Mouse (Mus musculus): ENCODE data around the gene Tatdn3. TPM values are rescaled to one million over a fixed set of nuclear protein-coding genes. Genes with fewer than 3 reads are reported as not detected.
"Not testable (repeated sequence)": the region's sequence is repeated elsewhere in the genome, so short reads cannot be mapped to it uniquely, and the experiment has no call there.

Tatdn3 gene
- polyA plus RNA-seq, 1 experiment from 2014 or later, result 17.7 TPM

DNA sequence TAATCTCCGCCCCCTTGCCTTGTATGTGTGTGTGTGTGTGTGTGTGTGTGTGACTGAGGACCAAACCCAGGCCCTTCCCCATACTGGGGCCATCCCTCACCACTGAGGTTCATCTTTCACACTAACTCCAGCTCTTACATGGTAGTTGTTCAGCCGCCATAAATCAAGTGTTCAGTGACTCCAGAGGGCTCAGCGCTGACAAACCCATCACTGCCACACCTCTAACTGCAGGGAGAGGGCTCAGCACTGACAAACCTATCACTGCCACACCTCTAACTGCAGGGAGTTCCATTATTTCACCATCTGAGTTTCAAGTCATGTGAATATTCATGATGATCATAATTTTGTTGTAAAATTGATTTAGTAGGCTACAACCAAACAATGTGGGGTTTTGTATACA lies 9.2 kb downstream of the Tatdn3 start:
- no peaks in the 10 kb centered on the region for H3K36me3 ChIP-seq
- H3K4me3 ChIP-seq, result no peak overlapping the region
- ATAC-seq (ENCODE audit: insufficient number of reproducible peaks, insufficient read depth, low FRiP score, low TSS enrichment), result no peak
- no peaks in the 10 kb centered on the region for H3K27me3 ChIP-seq
- no peaks in the 10 kb centered on the region for H3K9me3 ChIP-seq
- H3K27ac ChIP-seq, result no peak overlapping the region
- H3K4me1 ChIP-seq, result no peaks in the 10 kb centered on the region
- H3K9ac ChIP-seq, result no peak overlapping the region
- H3K4me2 ChIP-seq (replicated peaks), result no peak overlapping the region
- 84% methylated on average over 3 of the region's 3 CpGs for WGBS

DNA sequence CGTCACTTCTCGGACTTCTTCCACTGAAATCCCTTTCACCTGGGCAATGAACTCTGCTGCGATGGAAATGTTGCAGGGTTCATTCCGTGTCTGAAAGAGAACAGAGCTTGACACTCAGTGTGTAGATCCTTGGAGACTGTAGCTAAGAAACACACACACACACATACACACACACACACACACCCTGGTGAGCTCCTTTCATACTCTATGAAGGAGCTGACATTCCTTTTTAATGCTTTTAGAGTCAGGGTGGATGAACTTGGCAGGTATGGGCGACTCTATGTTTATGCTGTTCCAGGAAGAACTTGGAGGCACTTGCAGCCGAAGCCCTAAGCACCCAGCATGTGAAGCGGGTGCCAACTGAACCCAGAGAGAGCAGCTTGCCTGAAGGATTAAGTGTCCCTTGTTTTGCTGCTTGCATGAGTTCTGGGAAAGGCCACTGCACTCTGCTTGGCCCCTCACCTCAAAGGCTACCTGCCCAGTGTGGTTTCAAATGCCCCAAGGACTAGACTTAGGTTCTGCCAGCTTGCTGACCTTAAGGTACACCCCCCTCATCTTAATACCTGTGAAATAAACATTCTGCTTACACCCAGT lies 16.4 kb downstream of the Tatdn3 start:
- Histone ChIP-seq H3K4me1 (no peaks in the 10 kb centered on the region), H3K27ac (no peak overlapping the region), H3K9ac (no peak overlapping the region), H3K27me3 (no peaks in the 10 kb centered on the region), H3K4me3 (no peak overlapping the region), H3K4me2 (replicated peaks) (no peak overlapping the region), H3K36me3 (no peaks in the 10 kb centered on the region), H3K9me3 (no peaks in the 10 kb centered on the region)
- 67% methylated on average over 7 of the region's 7 CpGs for WGBS
- no peak for ATAC-seq (ENCODE audit: insufficient number of reproducible peaks, insufficient read depth, low FRiP score, low TSS enrichment)

DNA sequence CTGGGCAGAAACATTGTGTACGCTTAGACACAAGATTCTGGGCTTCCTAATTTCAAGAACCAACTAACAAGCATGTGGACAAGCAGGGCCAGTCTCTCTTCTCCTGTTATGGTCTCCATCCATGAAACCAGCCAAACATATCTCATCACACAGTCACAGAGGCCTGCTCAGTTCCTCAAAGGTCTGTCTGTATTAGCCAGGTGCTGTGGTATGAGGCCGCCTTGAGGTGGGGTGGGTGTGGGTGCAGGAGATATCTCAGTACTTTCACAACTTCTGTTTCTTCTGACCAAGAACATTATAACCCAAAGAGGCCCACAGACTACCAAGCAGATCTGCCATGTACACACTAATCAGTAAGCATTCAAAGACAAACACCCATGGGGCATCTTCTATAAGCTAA lies 17.5 kb downstream of the Tatdn3 start:
- Histone ChIP-seq H3K36me3 (no peaks in the 10 kb centered on the region), H3K4me2 (replicated peaks) (no peak overlapping the region), H3K27ac (no peak overlapping the region), H3K4me3 (no peak overlapping the region), H3K4me1 (no peaks in the 10 kb centered on the region), H3K9me3 (no peaks in the 10 kb centered on the region), H3K9ac (no peak overlapping the region), H3K27me3 (no peaks in the 10 kb centered on the region)
- ATAC-seq (ENCODE audit: insufficient number of reproducible peaks, insufficient read depth, low FRiP score, low TSS enrichment), result no peak
- 94% methylated on average over 2 of the region's 2 CpGs for WGBS

DNA sequence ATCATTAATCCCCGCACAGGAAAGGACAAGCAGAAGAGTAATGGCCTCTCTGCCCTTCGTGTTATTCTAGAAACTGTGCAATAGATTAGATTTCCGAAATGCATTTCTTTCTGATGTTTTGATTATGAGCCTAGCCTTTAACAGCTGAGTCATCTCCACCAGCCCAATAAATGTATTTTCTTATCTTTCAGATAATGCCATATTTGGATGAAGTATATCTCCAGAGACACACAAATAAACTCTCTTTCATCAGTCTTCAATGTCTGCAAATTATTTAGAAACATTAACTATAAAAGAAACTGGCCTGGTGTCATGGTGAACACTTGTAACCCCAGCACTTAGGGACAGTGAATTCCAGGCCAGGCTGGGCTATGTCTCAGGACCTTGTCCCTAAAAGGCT lies 20.0 kb downstream of the Tatdn3 start:
- WGBS, result 78% methylated on average over 3 of the region's 3 CpGs
- Histone ChIP-seq H3K4me2 (replicated peaks) (no peak overlapping the region), H3K9ac (no peak overlapping the region), H3K27me3 (no peaks in the 10 kb centered on the region), H3K4me3 (no peak overlapping the region), H3K36me3 (no peaks in the 10 kb centered on the region), H3K9me3 (no peaks in the 10 kb centered on the region), H3K4me1 (no peaks in the 10 kb centered on the region), H3K27ac (no peak overlapping the region)
- no peak for ATAC-seq (ENCODE audit: insufficient number of reproducible peaks, insufficient read depth, low FRiP score, low TSS enrichment)

DNA sequence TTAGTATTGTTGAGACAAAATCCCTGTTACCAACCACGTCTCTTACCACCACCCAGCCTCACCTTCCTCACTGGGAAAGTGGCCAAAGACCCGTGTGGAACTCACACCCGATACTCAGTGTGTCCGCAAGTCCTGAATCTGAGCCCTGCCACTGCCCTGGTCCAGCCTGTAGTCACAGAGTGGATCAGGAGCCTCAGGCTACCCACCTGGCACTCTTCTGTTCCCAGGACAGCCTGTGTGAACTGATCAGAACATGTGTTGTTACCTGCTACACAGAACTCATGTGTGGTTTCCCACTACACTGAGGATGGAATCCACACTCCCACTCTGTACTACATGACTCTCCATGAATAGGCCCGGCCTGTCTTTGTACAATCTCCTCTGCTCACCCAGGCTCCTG lies 20.6 kb downstream of the Tatdn3 start:
- Histone ChIP-seq H3K27me3 (no peaks in the 10 kb centered on the region), H3K4me2 (replicated peaks) (no peak overlapping the region), H3K4me1 (no peaks in the 10 kb centered on the region), H3K36me3 (no peaks in the 10 kb centered on the region), H3K9ac (no peak overlapping the region), H3K4me3 (no peak overlapping the region), H3K27ac (no peak overlapping the region), H3K9me3 (no peaks in the 10 kb centered on the region)
- ATAC-seq (ENCODE audit: insufficient number of reproducible peaks, insufficient read depth, low FRiP score, low TSS enrichment), result no peak
- WGBS, result 84% methylated on average over 5 of the region's 5 CpGs

- H3K4me3 ChIP-seq, result no peak overlapping the region
- H3K4me1 ChIP-seq, result no peaks in the 10 kb centered on the region
- no peak for ATAC-seq (ENCODE audit: insufficient number of reproducible peaks, insufficient read depth, low FRiP score, low TSS enrichment)
- no peaks in the 10 kb centered on the region for H3K27me3 ChIP-seq
- H3K27ac ChIP-seq, result no peak overlapping the region
- no peaks in the 10 kb centered on the region for H3K36me3 ChIP-seq
- no peak overlapping the region for H3K4me2 ChIP-seq (replicated peaks)
- H3K9me3 ChIP-seq, result no peaks in the 10 kb centered on the region
- no peak overlapping the region for H3K9ac ChIP-seq
Measured at GRCm38 (mm10) chr1:191041352-191041751, 21.4 kb downstream of the Tatdn3 start.

DNA sequence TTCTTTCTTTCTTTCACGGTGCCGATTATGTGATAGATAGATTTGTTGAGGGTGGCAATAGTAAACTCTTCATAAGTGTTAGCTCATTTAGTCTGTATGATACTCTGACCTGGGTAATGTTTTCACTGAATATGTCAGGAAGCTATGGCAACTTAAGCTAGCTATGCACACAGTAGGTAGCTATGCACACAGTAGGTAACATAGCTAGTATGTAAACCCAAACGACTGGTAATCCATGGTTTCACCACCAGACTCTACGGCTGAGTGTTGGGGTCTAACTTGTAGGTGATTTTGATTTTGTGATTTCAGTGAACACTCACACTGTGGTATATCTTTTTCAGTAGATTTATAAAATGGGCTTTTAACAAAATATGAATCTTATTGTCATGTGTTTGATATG lies 24.7 kb downstream of the Tatdn3 start:
- no peak overlapping the region for H3K9ac ChIP-seq
- H3K36me3 ChIP-seq, result no peaks in the 10 kb centered on the region
- ATAC-seq (ENCODE audit: insufficient number of reproducible peaks, insufficient read depth, low FRiP score, low TSS enrichment), result no peak
- H3K9me3 ChIP-seq, result no peaks in the 10 kb centered on the region
- H3K27ac ChIP-seq, result no peak overlapping the region
- H3K4me1 ChIP-seq, result no peaks in the 10 kb centered on the region
- H3K27me3 ChIP-seq, result no peaks in the 10 kb centered on the region
- no peak overlapping the region for H3K4me2 ChIP-seq (replicated peaks)
- WGBS, result 92% methylated on average over 4 of the region's 4 CpGs
- H3K4me3 ChIP-seq, result no peak overlapping the region

GRCm38 (mm10) chr1:191036554-191037334 lies 26.0 kb downstream of the Tatdn3 start, which contains the start of gene Spata45:
Gene Spata45, plus strand, starts transcription at chr1:191036639.
- no peak for ATAC-seq (ENCODE audit: insufficient number of reproducible peaks, insufficient read depth, low FRiP score, low TSS enrichment)
- no peaks in the 10 kb centered on the region for H3K9me3 ChIP-seq
- WGBS, result 74% methylated on average over 6 of the region's 6 CpGs
- H3K36me3 ChIP-seq, result no peaks in the 10 kb centered on the region
- H3K27ac ChIP-seq, result no peak within 1 kb of the TSS
- no peak within 1 kb of the TSS for H3K4me2 ChIP-seq (replicated peaks)
- H3K4me3 ChIP-seq, result no peak within 1 kb of the TSS
- no peaks in the 10 kb centered on the region for H3K4me1 ChIP-seq
- no peak within 1 kb of the TSS for H3K9ac ChIP-seq
- H3K27me3 ChIP-seq, result no peaks in the 10 kb centered on the region

DNA sequence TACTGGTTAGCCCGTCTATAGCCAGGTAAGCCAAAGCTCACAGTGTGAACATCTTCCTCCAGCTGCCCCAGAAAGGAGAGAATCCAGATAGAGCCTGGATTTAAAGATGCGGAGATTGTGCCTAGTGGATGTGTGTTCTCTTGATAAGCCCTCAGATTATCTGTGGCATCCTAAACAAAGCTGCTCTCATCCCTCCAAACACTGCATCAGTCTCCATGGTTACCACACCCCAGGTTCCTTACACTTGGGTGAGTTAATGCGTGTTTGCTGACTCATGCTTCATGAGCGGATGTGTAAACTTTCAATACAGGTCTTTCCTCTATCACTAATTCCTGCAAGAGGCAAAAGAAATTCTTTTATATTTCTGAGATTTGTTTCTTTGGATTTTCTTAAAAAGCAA lies 27.1 kb downstream of the Tatdn3 start:
- H3K4me3 ChIP-seq, result no peak overlapping the region
- no peak overlapping the region for H3K27ac ChIP-seq
- no peaks in the 10 kb centered on the region for H3K9me3 ChIP-seq
- no peaks in the 10 kb centered on the region for H3K4me1 ChIP-seq
- no peak overlapping the region for H3K4me2 ChIP-seq (replicated peaks)
- H3K36me3 ChIP-seq, result no peaks in the 10 kb centered on the region
- no peak for ATAC-seq (ENCODE audit: insufficient number of reproducible peaks, insufficient read depth, low FRiP score, low TSS enrichment)
- H3K9ac ChIP-seq, result no peak overlapping the region
- H3K27me3 ChIP-seq, result no peaks in the 10 kb centered on the region
- WGBS, result 45% methylated on average over 4 of the region's 4 CpGs

- ATAC-seq (ENCODE audit: insufficient number of reproducible peaks, insufficient read depth, low FRiP score, low TSS enrichment); H3K4me2 ChIP-seq (replicated peaks); H3K9ac ChIP-seq; H3K9me3 ChIP-seq; H3K36me3 ChIP-seq; H3K27ac ChIP-seq; H3K27me3 ChIP-seq; H3K4me1 ChIP-seq; H3K4me3 ChIP-seq: not testable (repeated sequence)
- 73% methylated on average over 6 of the region's 6 CpGs for WGBS
Measured at GRCm38 (mm10) chr1:191030922-191031425, 31.8 kb downstream of the Tatdn3 start.

DNA sequence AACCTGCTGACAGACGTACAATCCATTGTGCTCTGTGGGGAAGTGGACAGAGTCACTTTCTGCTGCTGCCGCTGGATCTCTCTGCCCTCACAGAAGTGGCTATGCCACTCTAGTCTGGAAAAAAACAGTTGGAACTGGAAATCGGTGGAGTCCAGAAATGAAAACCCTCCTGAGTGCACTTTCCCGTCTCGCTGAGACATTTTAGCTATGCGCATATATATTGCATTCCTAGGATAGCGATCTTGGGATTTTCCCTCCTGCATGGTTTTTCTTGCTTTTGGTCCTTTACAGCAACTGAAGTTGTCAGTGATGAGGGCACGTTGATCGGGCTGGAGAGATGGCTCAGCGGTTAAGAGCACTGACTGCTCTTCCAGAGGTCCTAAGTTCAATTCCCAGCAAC lies 32.5 kb downstream of the Tatdn3 start:
- Histone ChIP-seq H3K9me3 (no peaks in the 10 kb centered on the region), H3K4me1 (peaks cover 9% of the 10 kb centered on the region), H3K36me3 (no peaks in the 10 kb centered on the region), H3K27me3 (no peaks in the 10 kb centered on the region), H3K9ac (no peak overlapping the region), H3K4me3 (no peak overlapping the region), H3K27ac (no peak overlapping the region), H3K4me2 (replicated peaks) (no peak overlapping the region)
- 69% methylated on average over 10 of the region's 10 CpGs for WGBS
- ATAC-seq (ENCODE audit: insufficient number of reproducible peaks, insufficient read depth, low FRiP score, low TSS enrichment), result no peak

GRCm38 (mm10) chr1:191026021-191026713 lies 36.6 kb downstream of the Tatdn3 start, which contains the start of gene Flvcr1:
Gene Flvcr1, minus strand, starts transcription at chr1:191026158.
- Histone ChIP-seq H3K27me3 (no peaks in the 10 kb centered on the region), H3K9me3 (no peaks in the 10 kb centered on the region), H3K9ac (peak within 1 kb of the TSS; percentile 80), H3K4me2 (replicated peaks) (peak within 1 kb of the TSS; percentile 92), H3K27ac (peak within 1 kb of the TSS; percentile 91), H3K36me3 (peaks cover 7% of the 10 kb centered on the region), H3K4me3 (peak within 1 kb of the TSS; percentile 73), H3K4me1 (peaks cover 17% of the 10 kb centered on the region)
- peak; percentile 98 for ATAC-seq (ENCODE audit: insufficient number of reproducible peaks, insufficient read depth, low FRiP score, low TSS enrichment)
- WGBS, result under 1% methylated on average over 50 of the region's 50 CpGs
